Mouse (Mus musculus): ENCODE measurements around the gene Rabep2.

Gene Rabep2

GRCm38 (mm10) chr7:126496475-126496874, 67.9 kb downstream of the Rabep2 start:
- no peak for DNase-seq (ENCODE audit: low spot score)

GRCm38 (mm10) chr7:126497966-126498365, 69.4 kb downstream of the Rabep2 start:
- no peak for DNase-seq (ENCODE audit: low spot score)
